Mouse (Mus musculus) liver, embryonic 16.5 days (tissue): ENCODE data around the gene Prtn3. TPM values are rescaled to one million over a fixed set of nuclear protein-coding genes. Genes with fewer than 3 reads are reported as not detected.
A peak's percentile ranks its signal among the peaks of the same experiment; 100 is the strongest.

Source experiments
- ATAC-seq: fragments of 200-750 bp; cut with Nextera tagmentation; 2 replicates; pipeline ENCODE4 v1.8.0; 2017; ENCODE audit warnings: low read depth, mild to moderate bottlenecking, moderate number of reproducible peaks, moderate library complexity
- H3K27ac ChIP-seq: fragments of 300-500 bp; sonication (generic); 2 replicates; pipeline ENCODE4 v1.5.1; 2014; ENCODE audit warnings: mild to moderate bottlenecking, low read length
- H3K27me3 ChIP-seq: fragments of 300-500 bp; sonication (generic); 2 replicates; pipeline ENCODE4 v1.6.1; 2014; ENCODE audit warnings: low read depth, low read length, mixed read lengths; ENCODE audit not compliant: control insufficient read depth, insufficient read depth
- H3K36me3 ChIP-seq: fragments of 300-500 bp; sonication (generic); 2 replicates; pipeline ENCODE4 v1.6.1; 2014; ENCODE audit warnings: mild to moderate bottlenecking; ENCODE audit not compliant: control insufficient read depth, insufficient read depth
- H3K4me1 ChIP-seq: fragments of 300-500 bp; sonication (generic); 2 replicates; pipeline ENCODE4 v1.6.1; 2014; ENCODE audit warnings: low read depth, low read length, mixed read lengths; ENCODE audit not compliant: control insufficient read depth
- H3K4me2 ChIP-seq: fragments of 300-500 bp; sonication (generic); 2 replicates; pipeline ENCODE4 v1.6.1; 2014; ENCODE audit warnings: low read depth, low read length, mixed read lengths
- H3K4me3 ChIP-seq: fragments of 300-500 bp; sonication (generic); 2 replicates; pipeline ENCODE4 v1.5.1; 2014; ENCODE audit warnings: low read depth, mild to moderate bottlenecking, low read length
- H3K9ac ChIP-seq: fragments of 300-500 bp; sonication (generic); 2 replicates; pipeline ENCODE4 v1.6.1; 2014; ENCODE audit warnings: low read depth, low read length
- H3K9me3 ChIP-seq: fragments of 300-500 bp; sonication (generic); replicated peaks from 2 replicates; pipeline ENCODE4 v1.6.1; 2016; ENCODE audit warnings: low read length; ENCODE audit not compliant: control insufficient read depth
- WGBS: fragments of 180-500 bp; shearing (Covaris S2); extraction: QIAGEN DNeasy Blood & Tissue Kit; methylation state at CpG from one replicate; pipeline ENCODE4 v1.1.7; 2014; ENCODE audit not compliant: insufficient replicate concordance; 5-methylcytosine and 5-hydroxymethylcytosine counted together
- polyA plus RNA-seq: library from polyadenylated mRNA; unstranded; fragments of >200 nt; fragmentation: Nextera tagmentation; extraction: Ambion mirVana; gene quantifications from 2 replicates; pipeline ENCODE4 v1.2.1, GENCODE M21; 2015

The Prtn3 gene
- polyA plus RNA-seq: 96.8 and 106 TPM in 2 replicates

DNA sequence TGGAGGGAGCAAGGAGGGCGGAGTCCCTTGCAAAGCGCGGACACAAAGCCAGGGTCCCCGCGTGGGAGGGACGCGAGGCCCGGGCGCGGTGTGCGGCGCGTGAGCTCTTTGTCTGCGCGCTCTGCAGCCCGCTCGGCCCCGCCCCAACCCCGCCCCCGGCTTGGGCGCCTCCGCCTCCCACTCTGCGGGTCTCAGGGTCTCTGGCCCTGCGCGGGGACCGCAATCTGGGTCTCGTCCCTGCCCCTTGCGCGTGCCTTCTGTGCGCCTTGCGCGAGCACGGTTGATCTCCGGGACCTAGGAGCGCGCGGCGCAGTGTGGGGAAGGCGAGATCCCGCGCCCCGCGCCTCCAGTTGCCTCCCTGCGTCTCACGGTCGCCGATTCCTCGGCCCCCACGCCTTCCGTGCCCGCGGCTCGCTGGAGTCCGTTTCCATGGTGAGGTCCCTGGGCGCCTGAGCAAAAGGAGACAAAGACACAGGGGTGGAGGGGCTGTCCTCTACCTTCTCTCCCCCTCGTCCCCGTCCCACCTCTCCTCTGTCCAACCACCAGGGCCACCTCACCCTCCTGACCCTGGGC is at the start of gene Prtn3, which contains the start of gene Plppr3:
TSS of gene Prtn3 (plus strand) at position 187 of the 573 bp plus-strand sequence.
TSS of gene Plppr3 (minus strand) at position 345 of the 573 bp plus-strand sequence.
- H3K9me3 ChIP-seq: no peaks in the 10 kb centered on the region
- WGBS: 1% methylated on average over 53 of the region's 57 CpGs
- H3K36me3 ChIP-seq: no peaks in the 10 kb centered on the region
- H3K27me3 ChIP-seq: peaks cover 23% of the 10 kb centered on the region
- peak within 1 kb of the TSS; percentile 60 for H3K4me3 ChIP-seq
- H3K4me1 ChIP-seq: peaks cover 21% of the 10 kb centered on the region
- H3K4me2 ChIP-seq: peak within 1 kb of the TSS; percentile 75
- peak within 1 kb of the TSS; percentile 47 for H3K9ac ChIP-seq
- no peak for ATAC-seq
- no peak within 1 kb of the TSS for H3K27ac ChIP-seq

- WGBS: 61% methylated on average over 3 of the region's 3 CpGs
- no peak overlapping the region for H3K27ac ChIP-seq
- ATAC-seq: no peak
These were observed 42.7 kb upstream of the Prtn3 start for GRCm38 (mm10) chr10:79831583-79831982.

GRCm38 (mm10) chr10:79832026-79832785 is 42.1 kb upstream of the Prtn3 start:
- 34% methylated on average over 7 of the region's 7 CpGs for WGBS
- Histone ChIP-seq H3K27me3 (no peaks in the 10 kb centered on the region), H3K4me1 (no peaks in the 10 kb centered on the region), H3K36me3 (no peaks in the 10 kb centered on the region), H3K9ac (no peak overlapping the region), H3K9me3 (no peaks in the 10 kb centered on the region), H3K4me2 (no peak overlapping the region), H3K4me3 (no peak overlapping the region), H3K27ac (no peak overlapping the region)
- ATAC-seq: no peak

More at GRCm38 (mm10) chr10:79831583-79831982, 42.7 kb upstream of the Prtn3 start:
- Histone ChIP-seq H3K36me3 (no peaks in the 10 kb centered on the region), H3K4me3 (no peak overlapping the region), H3K9ac (no peak overlapping the region), H3K4me1 (no peaks in the 10 kb centered on the region), H3K27me3 (no peaks in the 10 kb centered on the region), H3K4me2 (no peak overlapping the region), H3K9me3 (no peaks in the 10 kb centered on the region)

GRCm38 (mm10) chr10:79832786-79833181 is 41.5 kb upstream of the Prtn3 start:
- Histone ChIP-seq H3K36me3 (no peaks in the 10 kb centered on the region), H3K4me3 (no peak overlapping the region), H3K27me3 (no peaks in the 10 kb centered on the region), H3K4me2 (no peak overlapping the region), H3K4me1 (no peaks in the 10 kb centered on the region), H3K9me3 (no peaks in the 10 kb centered on the region), H3K27ac (no peak overlapping the region), H3K9ac (no peak overlapping the region)
- 40% methylated on average over 9 of the region's 9 CpGs for WGBS
- ATAC-seq: no peak

GRCm38 (mm10) chr10:79834769-79835398 is 39.4 kb upstream of the Prtn3 start:
- Histone ChIP-seq H3K4me1 (no peaks in the 10 kb centered on the region), H3K9ac (no peak overlapping the region), H3K4me3 (no peak overlapping the region), H3K4me2 (no peak overlapping the region), H3K27ac (no peak overlapping the region), H3K9me3 (no peaks in the 10 kb centered on the region), H3K27me3 (no peaks in the 10 kb centered on the region), H3K36me3 (no peaks in the 10 kb centered on the region)
- ATAC-seq: 0 out of 2 replicates have a peak, but pooled peaks have one; percentile 16
- WGBS: 25% methylated on average over 9 of the region's 9 CpGs

GRCm38 (mm10) chr10:79836918-79837317 is 37.4 kb upstream of the Prtn3 start:
- Histone ChIP-seq H3K4me3 (no peak overlapping the region), H3K4me1 (peaks cover 5% of the 10 kb centered on the region), H3K9me3 (no peaks in the 10 kb centered on the region), H3K27ac (no peak overlapping the region), H3K27me3 (no peaks in the 10 kb centered on the region), H3K36me3 (no peaks in the 10 kb centered on the region), H3K4me2 (no peak overlapping the region), H3K9ac (no peak overlapping the region)
- no peak for ATAC-seq
- WGBS: 79% methylated on average over 3 of the region's 3 CpGs

DNA sequence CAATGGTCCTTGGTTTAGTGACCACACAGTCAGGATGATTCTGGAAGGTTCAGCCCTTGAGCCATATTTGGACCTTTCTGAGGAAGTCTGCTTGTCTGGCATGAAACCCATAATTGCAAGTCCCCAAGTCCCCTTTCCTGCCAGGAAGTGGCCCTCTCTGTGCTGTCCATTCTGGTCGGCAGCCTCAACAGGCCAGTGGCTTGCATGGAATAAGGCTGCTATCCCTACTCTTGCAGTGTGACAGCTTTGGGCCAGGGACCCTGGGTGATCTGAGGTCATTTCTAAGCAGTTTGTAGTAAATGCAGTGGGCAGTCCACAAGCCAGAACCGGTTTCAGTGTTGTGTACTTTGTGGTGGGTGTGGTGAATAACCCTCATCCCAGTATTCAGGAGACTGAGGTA is 36.1 kb upstream of the Prtn3 start:
- no peak overlapping the region for H3K4me3 ChIP-seq
- no peak overlapping the region for H3K27ac ChIP-seq
- no peaks in the 10 kb centered on the region for H3K9me3 ChIP-seq
- ATAC-seq: no peak
- no peaks in the 10 kb centered on the region for H3K27me3 ChIP-seq
- no peaks in the 10 kb centered on the region for H3K36me3 ChIP-seq
- no peak overlapping the region for H3K9ac ChIP-seq
- peaks cover 5% of the 10 kb centered on the region for H3K4me1 ChIP-seq
- H3K4me2 ChIP-seq: no peak overlapping the region
- 22% methylated on average over 2 of the region's 2 CpGs for WGBS

- Histone ChIP-seq H3K9me3 (no peaks in the 10 kb centered on the region), H3K9ac (no peak overlapping the region), H3K36me3 (no peaks in the 10 kb centered on the region), H3K4me3 (no peak overlapping the region), H3K27me3 (no peaks in the 10 kb centered on the region), H3K4me2 (no peak overlapping the region), H3K4me1 (peaks cover 5% of the 10 kb centered on the region), H3K27ac (no peak overlapping the region)
- 60% methylated on average over 3 of the region's 3 CpGs for WGBS
- ATAC-seq: no peak
These were observed 34.2 kb upstream of the Prtn3 start for GRCm38 (mm10) chr10:79840091-79840490.
